Mouse (Mus musculus) kidney, adult 11 months (tissue): Measurements from ENCODE around the gene Lrrc8c.
A peak's percentile ranks its signal among the peaks of the same experiment; 100 is the strongest.

ENCODE experiments used
- DNase-seq: peaks from one replicate; pipeline ENCODE4 v3.0.0; 2022

The Lrrc8c gene

GRCm38 (mm10) chr5:105557777-105558240 is 38.6 kb downstream of the Lrrc8c start:
- no peak for DNase-seq

GRCm38 (mm10) chr5:105558517-105558916 is 39.3 kb downstream of the Lrrc8c start:
- no peak for DNase-seq

GRCm38 (mm10) chr5:105561926-105562325 is 42.7 kb downstream of the Lrrc8c start:
- DNase-seq, result no peak

DNA sequence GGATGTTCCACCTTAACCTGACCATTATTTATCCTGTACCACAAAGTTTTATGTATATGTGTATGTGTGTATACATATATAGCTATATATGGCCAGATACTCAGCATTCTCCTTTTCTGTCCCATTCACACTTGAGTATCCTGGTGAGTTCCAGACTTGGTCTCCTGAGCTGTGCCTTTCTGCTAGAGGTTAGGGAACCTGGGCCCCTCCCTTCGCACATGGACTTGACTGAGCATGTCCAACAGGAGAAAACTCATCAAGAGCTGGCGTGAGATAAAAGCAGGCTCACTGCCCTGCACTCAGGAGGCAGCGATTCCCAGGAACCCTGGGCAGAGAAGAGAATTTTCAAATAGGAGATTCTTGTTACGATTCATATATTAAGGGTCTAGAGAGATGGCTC is 45.6 kb downstream of the Lrrc8c start:
- DNase-seq, result no peak

DNA sequence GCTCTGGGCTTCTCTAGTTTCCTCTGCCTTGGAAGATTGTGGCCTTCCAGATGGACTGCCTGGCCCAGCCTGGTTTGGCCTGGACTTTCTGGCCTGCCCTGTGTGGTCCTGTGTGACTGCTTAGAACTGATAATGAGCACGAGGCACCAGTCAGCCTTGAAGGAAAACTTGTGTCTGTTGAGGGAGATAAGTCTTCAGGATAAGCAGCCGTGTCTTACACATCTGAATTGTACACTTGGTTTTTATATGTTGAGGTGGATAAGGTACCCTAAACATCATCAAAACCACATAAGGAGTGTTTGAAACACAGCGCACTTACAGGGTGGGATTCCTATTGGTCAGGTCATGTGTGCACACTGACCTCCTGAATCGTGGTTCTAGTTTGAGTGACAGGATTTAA is 46.6 kb downstream of the Lrrc8c start:
- no peak for DNase-seq

GRCm38 (mm10) chr5:105566852-105567412 is 47.7 kb downstream of the Lrrc8c start:
- no peak for DNase-seq

DNA sequence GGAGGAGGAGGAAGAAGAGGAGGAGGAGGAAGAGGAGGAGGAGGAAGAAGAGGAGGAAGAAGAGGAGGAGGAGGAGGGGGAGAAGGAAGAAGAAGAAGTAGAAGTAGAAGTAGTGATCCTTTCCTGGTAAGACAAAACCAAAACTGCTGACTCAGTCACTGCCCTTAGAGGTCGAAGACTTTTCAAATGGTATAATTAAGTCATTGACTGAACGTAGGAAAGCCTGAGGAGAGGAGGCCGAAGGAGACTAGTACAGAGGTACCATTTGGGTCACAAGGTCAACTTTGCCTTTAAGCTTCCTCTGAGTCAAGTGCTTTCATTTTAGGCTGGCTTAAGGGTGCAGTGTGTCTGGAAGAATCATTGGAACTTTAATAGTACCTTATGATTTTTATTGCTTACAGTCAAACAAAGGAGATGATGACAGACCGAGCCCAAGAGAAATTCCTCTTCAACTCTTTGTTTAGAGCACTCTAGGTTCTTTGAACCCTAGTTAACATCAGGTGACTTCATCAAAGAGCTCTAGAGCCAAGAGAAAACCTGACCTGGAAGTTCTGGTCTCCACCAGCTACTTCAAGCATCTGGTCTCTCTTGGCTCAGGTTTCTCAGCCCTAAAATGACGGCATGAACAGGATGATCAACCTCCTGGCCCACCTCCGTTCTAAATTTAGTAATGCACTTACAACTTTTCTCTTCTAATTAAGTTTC is 49.0 kb downstream of the Lrrc8c start:
- no peak for DNase-seq

DNA sequence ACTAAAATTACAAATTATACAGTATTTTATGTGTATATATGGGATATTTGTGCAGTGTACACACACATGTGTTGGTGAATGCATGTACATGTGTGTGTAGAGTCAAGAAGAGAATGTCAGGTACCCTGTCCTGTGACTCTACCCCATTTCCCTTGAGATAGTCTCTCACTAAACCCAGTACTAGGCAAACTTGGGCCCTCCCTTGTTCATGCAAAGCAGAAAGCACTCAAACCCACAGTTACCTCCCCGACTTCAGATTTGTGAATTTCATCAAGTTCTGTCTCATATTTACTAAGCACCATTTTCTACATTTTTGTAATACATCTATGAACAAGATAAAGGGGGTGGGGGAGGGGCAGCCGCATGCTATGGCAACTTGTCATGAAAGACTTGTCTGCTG is 50.0 kb downstream of the Lrrc8c start:
- no peak for DNase-seq

GRCm38 (mm10) chr5:105572160-105572692 is 53.0 kb downstream of the Lrrc8c start:
- no peak for DNase-seq

DNA sequence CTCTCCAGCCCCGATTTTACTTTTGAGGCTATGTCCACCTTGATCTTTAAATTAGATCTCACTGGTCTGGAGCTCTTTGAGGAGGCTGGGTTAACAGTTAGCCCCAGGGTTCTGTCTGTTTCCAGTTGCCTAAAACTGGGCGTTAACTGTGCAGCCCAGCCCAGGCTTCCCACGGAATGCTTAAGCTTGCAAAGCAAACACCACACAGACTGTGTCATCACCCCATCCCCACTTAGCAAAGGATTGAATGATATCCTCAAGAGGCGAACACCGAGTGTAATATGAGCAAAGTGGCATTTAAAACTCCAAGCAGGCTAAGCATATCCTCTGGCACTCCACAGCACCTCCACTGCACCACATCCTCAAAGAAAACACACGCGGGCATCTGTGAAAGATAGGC is 53.7 kb downstream of the Lrrc8c start:
- DNase-seq, result no peak

- DNase-seq, result no peak
Observed at GRCm38 (mm10) chr5:105574835-105575234, 55.6 kb downstream of the Lrrc8c start.

- DNase-seq, result no peak
Observed at GRCm38 (mm10) chr5:105575839-105576238, 56.7 kb downstream of the Lrrc8c start.

DNA sequence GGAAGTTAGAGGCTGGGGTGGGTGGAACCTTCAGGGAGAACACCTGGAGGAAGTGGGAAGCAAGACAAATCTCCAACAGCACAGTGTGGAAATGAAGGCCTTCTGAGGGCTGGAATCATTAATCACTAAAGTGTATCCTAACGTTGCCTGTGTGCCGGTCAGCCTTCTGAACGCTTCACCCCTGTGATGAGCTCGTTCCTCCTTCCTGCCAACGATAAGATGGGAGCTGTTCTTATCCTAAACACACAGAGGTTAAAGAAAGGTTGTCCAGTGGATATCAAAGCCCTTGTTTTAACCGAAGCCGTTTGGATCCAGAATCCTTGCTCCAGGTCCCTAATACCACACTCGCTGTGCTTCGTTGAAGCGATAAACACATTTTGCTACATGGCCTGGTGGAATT is 61.7 kb downstream of the Lrrc8c start:
- no peak for DNase-seq

DNA sequence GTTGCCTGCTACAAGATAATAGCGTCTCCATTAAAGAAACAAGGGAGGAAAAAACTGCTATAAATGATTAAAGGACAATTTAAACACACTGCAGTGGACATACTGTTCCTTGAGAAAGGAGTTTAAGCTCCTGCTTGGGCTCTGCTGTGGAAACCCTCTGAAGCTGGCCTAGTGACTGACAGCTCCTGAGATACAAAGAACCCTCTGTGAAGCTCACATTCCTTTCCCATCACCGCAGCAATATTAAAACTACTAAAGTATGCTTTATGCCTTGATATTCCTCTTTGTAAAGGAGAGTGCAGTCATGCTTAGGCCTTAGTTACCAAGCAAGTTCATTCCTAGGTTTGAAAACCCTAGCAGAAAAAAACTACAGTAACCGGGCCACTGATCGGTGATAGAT is 66.7 kb downstream of the Lrrc8c start:
- DNase-seq, result no peak

DNA sequence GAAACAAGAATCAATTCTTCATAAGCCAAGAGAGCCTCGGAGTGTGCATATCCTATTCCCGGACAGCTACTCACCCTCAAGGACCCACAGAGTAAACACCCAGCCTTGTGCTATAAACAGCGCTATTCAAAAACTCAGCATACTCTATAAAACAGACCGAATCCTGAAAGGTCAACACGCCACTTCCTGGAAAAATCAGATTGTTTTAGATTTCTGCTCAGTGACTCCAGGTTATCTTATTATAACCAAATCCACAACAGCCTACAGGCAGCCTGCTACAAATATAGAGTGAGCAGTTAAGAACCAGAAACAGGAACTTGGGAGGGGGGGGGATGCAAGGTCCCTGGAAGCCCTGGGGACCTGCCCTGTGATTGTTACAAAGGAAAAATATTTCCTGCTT is 67.5 kb downstream of the Lrrc8c start:
- peak; percentile 39 for DNase-seq

DNA sequence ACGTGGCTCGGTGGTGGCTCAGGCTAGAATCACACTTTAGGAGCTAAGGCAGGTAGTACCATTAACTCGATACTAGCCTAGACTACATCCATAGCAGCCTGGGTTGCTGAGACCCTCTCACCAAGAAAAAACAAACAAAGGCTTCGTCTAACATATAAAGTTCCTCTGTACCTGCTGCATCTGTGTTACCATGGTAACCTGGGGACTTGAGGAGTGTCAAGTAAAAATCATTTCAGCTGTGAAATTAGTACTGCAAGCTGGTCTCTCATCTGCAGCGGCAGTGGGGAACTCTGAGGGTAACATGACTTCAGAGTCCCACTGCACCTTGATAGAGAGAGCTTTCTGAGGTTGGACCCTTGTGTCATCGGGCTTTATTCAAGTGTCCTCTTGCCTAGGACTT is 68.3 kb downstream of the Lrrc8c start:
- DNase-seq, result no peak

DNA sequence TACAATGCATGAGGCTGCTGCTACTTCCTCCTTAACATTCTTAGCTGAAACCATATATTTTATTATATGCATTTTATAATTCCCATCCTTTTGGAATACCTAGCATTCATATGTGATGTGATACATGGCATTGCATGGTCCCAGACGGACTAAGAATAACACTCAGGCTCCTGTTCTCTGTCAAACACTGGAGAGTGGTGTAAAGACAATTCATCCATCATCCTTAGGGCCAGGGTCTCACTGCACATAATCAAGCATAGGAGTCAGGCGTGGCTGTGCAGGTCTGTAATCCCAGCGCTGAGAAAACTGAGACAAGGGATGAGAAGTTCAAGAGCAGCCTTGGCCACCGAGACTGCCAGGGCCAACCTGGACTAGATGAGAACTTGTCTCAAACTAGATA is 69.5 kb downstream of the Lrrc8c start:
- DNase-seq, result no peak

- no peak for DNase-seq
Observed at GRCm38 (mm10) chr5:105589119-105589518, 69.9 kb downstream of the Lrrc8c start.

GRCm38 (mm10) chr5:105592396-105592795 is 73.2 kb downstream of the Lrrc8c start:
- no peak for DNase-seq

GRCm38 (mm10) chr5:105593630-105594029 is 74.4 kb downstream of the Lrrc8c start:
- no peak for DNase-seq

DNA sequence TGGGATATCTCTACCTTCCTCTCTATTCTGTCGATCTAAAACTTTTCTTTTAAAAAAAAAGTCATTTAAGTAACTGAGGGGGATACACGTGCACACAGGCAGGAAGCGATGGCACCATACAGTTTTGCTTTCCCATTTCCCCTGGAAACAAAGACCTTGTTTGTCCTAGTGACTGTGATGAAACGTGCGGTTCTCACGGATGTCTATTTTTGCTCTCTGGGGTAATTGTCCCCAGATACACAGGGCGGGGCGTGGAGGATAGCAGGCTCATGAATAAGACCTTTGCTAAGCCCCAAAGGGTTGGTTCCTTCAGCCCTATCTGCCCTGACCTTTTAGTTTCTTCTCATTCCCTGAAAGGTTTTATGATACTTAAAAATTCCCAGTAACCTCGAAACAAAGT is 79.7 kb downstream of the Lrrc8c start:
- DNase-seq, result no peak

DNA sequence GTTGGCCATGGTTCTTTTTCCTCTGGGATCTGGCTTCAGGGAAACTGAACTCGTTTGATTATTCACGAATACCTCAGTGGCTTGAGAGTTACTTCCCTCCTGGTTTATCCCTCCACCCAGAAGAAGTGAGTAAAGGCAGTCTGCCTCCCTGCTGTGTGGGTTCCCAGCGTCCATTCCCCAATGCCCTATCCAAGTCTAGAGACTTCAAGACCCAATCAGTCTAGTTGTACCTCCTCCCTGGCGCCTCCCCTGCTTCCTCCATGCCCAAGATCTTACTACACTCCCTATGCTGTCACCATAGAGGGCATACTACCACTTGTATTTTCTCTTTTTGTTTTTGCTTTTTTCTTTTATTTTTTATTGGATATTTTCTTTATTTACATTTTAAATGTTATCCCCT is 80.1 kb downstream of the Lrrc8c start:
- no peak for DNase-seq

- DNase-seq, result no peak
Observed at GRCm38 (mm10) chr5:105600998-105601397, 81.8 kb downstream of the Lrrc8c start.

DNA sequence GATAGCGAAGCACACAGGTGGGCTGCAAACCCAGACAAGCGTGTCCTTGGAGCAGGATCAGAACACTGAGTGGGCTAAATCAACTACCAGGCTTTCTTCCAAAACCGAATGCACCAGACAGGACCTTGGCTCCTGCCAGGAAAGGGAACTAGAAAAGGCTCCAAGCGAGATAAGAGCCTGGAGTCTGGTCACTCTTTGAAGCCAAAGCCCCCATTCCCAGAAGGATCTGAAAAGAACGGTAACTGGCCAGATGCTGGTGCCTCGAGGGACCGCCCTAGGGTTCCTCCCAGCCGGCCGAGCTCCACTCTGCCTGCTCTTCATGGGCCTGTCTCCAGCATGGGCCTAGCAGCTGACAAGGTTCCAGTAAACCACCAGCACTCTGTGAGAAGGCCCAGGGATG is 83.4 kb downstream of the Lrrc8c start:
- DNase-seq, result no peak

- no peak for DNase-seq
Observed at GRCm38 (mm10) chr5:105605736-105606135, 86.5 kb downstream of the Lrrc8c start.
